Mouse (Mus musculus) lung, embryonic 15.5 days (tissue): Measurements from ENCODE around the gene Acat1. TPM values are rescaled to one million over a fixed set of nuclear protein-coding genes. Genes with fewer than 3 reads are reported as not detected.

ENCODE experiments used
- polyA plus RNA-seq: library from polyadenylated mRNA; unstranded; fragments of >200 nt; fragmentation: Nextera tagmentation; extraction: Ambion mirVana; gene quantifications from 2 replicates; pipeline ENCODE4 v1.2.1, GENCODE M21; 2015

Acat1 gene
- polyA plus RNA-seq, 1 experiment from 2014 or later, result 117 TPM

Other genes with a start within 250 kb of the Acat1 start
- gene Kdelc2, start 226.4 kb downstream of the Acat1 start, polyA plus RNA-seq, result 49.1 and 53.0 TPM in 2 replicates
- gene 4930550C14Rik, start 208.1 kb downstream of the Acat1 start, polyA plus RNA-seq, result 1.7 and 1.9 TPM in 2 replicates
- 11.7 and 12.9 TPM in 2 replicates for gene Atm, start 73.6 kb downstream of the Acat1 start, polyA plus RNA-seq
- gene Npat, start 73.3 kb downstream of the Acat1 start, polyA plus RNA-seq, result 17.0 and 18.2 TPM in 2 replicates
- gene Cul5, start 59.6 kb upstream of the Acat1 start, polyA plus RNA-seq, result 32.0 and 35.3 TPM in 2 replicates
- gene Rab39, start 95.8 kb upstream of the Acat1 start, polyA plus RNA-seq, result 0.26 and 0.44 TPM in 2 replicates
- 6.0 and 7.0 TPM in 2 replicates for gene Slc35f2, start 161.2 kb upstream of the Acat1 start, polyA plus RNA-seq
- gene Sln, start 239.8 kb upstream of the Acat1 start, polyA plus RNA-seq, result 10.8 and 22.5 TPM in 2 replicates